Comparison of ENCODE assay signal across 8 mouse cellular contexts in the genomic region with DNA sequence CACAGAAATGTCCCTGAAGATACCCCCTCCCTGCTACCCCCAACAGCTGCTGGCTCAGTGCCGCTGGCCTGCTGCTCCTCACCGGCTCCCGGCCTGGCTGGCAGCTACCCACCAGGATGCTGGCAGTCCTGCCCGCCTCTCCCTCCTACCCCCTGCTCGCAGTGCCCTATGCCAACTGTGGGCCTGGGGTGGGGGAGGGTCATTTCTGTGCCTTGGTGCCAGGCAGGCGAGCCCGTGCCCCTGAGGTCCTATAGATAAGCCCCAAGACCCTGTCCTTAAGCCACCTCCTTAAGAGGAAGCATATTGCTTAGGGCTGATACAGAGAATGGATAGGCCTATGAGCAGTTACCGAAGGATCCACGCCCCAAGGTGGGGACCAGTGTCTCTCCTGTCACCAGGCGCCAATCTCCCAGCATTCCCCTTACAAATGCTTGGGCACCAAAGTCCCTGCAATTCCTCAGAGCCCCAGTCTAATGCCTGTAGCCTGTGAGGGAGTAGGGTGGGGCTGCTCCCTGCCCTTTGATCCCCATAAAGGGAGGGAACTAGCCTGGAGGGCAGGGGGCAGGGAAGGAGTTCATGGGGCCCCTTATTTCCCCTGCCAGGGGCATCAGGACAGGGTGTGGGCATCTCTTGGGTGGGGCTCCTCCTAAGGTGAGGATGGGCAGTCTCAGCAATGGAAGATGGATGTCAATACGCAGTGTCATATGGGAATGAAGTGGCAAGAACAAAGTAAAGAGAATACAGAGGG. TPM values are rescaled to one million over a fixed set of nuclear protein-coding genes. Genes with fewer than 3 reads are reported as not detected.
DNase-seq lines count a peak whose midpoint lies in the region; ATAC-seq lines count a peak whose summit lies in the region.

No protein-coding gene starts in this region.

- H3K9me3 ChIP-seq in midbrain, embryonic 10.5 days (replicated peaks), result no peaks in the 10 kb centered on the region
- H3K9me3 ChIP-seq in midbrain, embryonic 11.5 days (ENCODE audit: control insufficient read depth, low read length), result no peaks in the 10 kb centered on the region
- no peaks in the 10 kb centered on the region for H3K9me3 ChIP-seq in hindbrain, embryonic 15.5 days

- no peak overlapping the region for H3K9ac ChIP-seq in midbrain, embryonic 11.5 days (ENCODE audit: low read length)
- no peak overlapping the region for H3K9ac ChIP-seq in hindbrain, embryonic 15.5 days

- ATAC-seq in midbrain, embryonic 11.5 days (ENCODE audit: low FRiP score), result no peak
- peak; percentile 15; the same call in 1 of the 2 replicates for ATAC-seq in hindbrain, embryonic 15.5 days (ENCODE audit: low FRiP score, low read depth)

- H3K27me3 ChIP-seq in midbrain, embryonic 10.5 days (ENCODE audit: low read depth, poor library complexity, severe bottlenecking), result peaks cover 64% of the 10 kb centered on the region
- H3K27me3 ChIP-seq in midbrain, embryonic 11.5 days (ENCODE audit: control insufficient read depth, insufficient read depth, low read length), result peaks cover 11% of the 10 kb centered on the region
- 0 out of 2 replicates have a peak, but pooled peaks cover 10% of the 10 kb centered on the region for H3K27me3 ChIP-seq in hindbrain, embryonic 15.5 days

- 0 out of 2 replicates have a peak overlapping the region, but pooled peaks have one; percentile 19 for H3K27ac ChIP-seq in midbrain, embryonic 10.5 days (replicated peaks)
- no peak overlapping the region for H3K27ac ChIP-seq in midbrain, embryonic 11.5 days (ENCODE audit: low read depth, low read length)
- no peak overlapping the region for H3K27ac ChIP-seq in hindbrain, embryonic 15.5 days (replicated peaks)

- peaks cover 74% of the 10 kb centered on the region for H3K4me1 ChIP-seq in midbrain, embryonic 10.5 days
- peaks cover 33% of the 10 kb centered on the region for H3K4me1 ChIP-seq in midbrain, embryonic 11.5 days (ENCODE audit: control insufficient read depth, insufficient read depth, low read length)
- peaks cover 30% of the 10 kb centered on the region for H3K4me1 ChIP-seq in hindbrain, embryonic 15.5 days (replicated peaks)

- H3K4me2 ChIP-seq in midbrain, embryonic 11.5 days, result no peak overlapping the region
- H3K4me2 ChIP-seq in hindbrain, embryonic 15.5 days, result no peak overlapping the region

- 79% methylated on average over 11 of the region's 11 CpGs for WGBS in midbrain, embryonic 10.5 days
- 77% methylated on average over 11 of the region's 11 CpGs for WGBS in midbrain, embryonic 11.5 days
- 53% methylated on average over 11 of the region's 11 CpGs for WGBS in hindbrain, embryonic 15.5 days

- H3K4me3 ChIP-seq in midbrain, embryonic 10.5 days, result no peak overlapping the region
- no peak overlapping the region for H3K4me3 ChIP-seq in midbrain, embryonic 11.5 days (ENCODE audit: low read depth, low read length)
- no peak overlapping the region for H3K4me3 ChIP-seq in hindbrain, embryonic 15.5 days

- no peaks in the 10 kb centered on the region for H3K36me3 ChIP-seq in midbrain, embryonic 10.5 days
- no peaks in the 10 kb centered on the region for H3K36me3 ChIP-seq in midbrain, embryonic 11.5 days (ENCODE audit: control insufficient read depth, insufficient read depth, low read length)
- no peaks in the 10 kb centered on the region for H3K36me3 ChIP-seq in hindbrain, embryonic 15.5 days

- DNase-seq in adrenal gland, adult 2 months, result peak; percentile 68
- no peak for DNase-seq in adrenal gland, adult 8-10 months
- no peak for DNase-seq in midbrain, embryonic 10.5 days (ENCODE audit: low spot score)
- DNase-seq in midbrain, embryonic 11.5 days (ENCODE audit: low spot score, missing footprints), result no peak
- peak; percentile 57 to 67 for DNase-seq in cerebellum, postnatal 14 days
- peak; percentile 34 to 59 for DNase-seq in lung, postnatal 4 days
- no peak for DNase-seq in B cell, adult 2 months

RNA-seq across cellular contexts. Expression of a gene that starts 6.3 kb away (rescaled TPM):
- total RNA-seq in adrenal gland, adult 2 months (2021), result 100 to 1,000 TPM in 1 of 2 experiments, 10 to 100 TPM in 1; 84.0 to 102 TPM
- 117 and 121 TPM in 2 replicates for polyA plus RNA-seq in adrenal gland, adult 2 months (2012; rRNA removed)
- 10 to 100 TPM; 59.9 to 98.9 (median 77.9) TPM for total RNA-seq in adrenal gland, adult 8-10 months (2022)
- 0.39 and 0.83 TPM in 2 replicates for polyA plus RNA-seq in midbrain, embryonic 10.5 days (2016; fragmentation: Nextera tagmentation; extraction: Ambion mirVana)
- 0.27 and 0.32 TPM in 2 replicates for polyA plus RNA-seq in midbrain, embryonic 11.5 days (2014; fragmentation: Nextera tagmentation; extraction: Ambion mirVana)
- 0.82 and 0.83 TPM in 2 replicates for polyA plus RNA-seq in hindbrain, embryonic 15.5 days (2015; fragmentation: Nextera tagmentation; extraction: Ambion mirVana)

RNA-seq across cellular contexts. Expression of a gene that starts 14.3 kb away (rescaled TPM):
- total RNA-seq in adrenal gland, adult 2 months (2021), result 1 to 10 TPM; 1.7 to 1.8 TPM
- polyA plus RNA-seq in adrenal gland, adult 2 months (2012; rRNA removed), result 0.58 TPM in 1 of 2 replicates, not detected in the other
- total RNA-seq in adrenal gland, adult 8-10 months (2022), result 1 to 10 TPM in 2 of 4 experiments, under 1 TPM in 1, not detected in 1; 0.22 to 3.1 (median 1.3) TPM
- polyA plus RNA-seq in midbrain, embryonic 10.5 days (2016; fragmentation: Nextera tagmentation; extraction: Ambion mirVana), result 0.68 and 1.2 TPM in 2 replicates
- 0.52 TPM in 1 of 2 replicates, not detected in the other for polyA plus RNA-seq in midbrain, embryonic 11.5 days (2014; fragmentation: Nextera tagmentation; extraction: Ambion mirVana)
- 0.89 TPM in 1 of 2 replicates, not detected in the other for polyA plus RNA-seq in hindbrain, embryonic 15.5 days (2015; fragmentation: Nextera tagmentation; extraction: Ambion mirVana)

RNA-seq across cellular contexts. Expression of a gene that starts 23.3 kb away (rescaled TPM):
- under 1 TPM in 1 of 2 experiments, not detected in 1; 0.41 TPM for total RNA-seq in adrenal gland, adult 2 months (2021)
- 0.46 and 0.53 TPM in 2 replicates for polyA plus RNA-seq in adrenal gland, adult 2 months (2012; rRNA removed)
- total RNA-seq in adrenal gland, adult 8-10 months (2022), result 1 to 10 TPM in 2 of 4 experiments, under 1 TPM in 2; 0.20 to 2.2 (median 0.97) TPM
- polyA plus RNA-seq in midbrain, embryonic 10.5 days (2016; fragmentation: Nextera tagmentation; extraction: Ambion mirVana), result 0.11 and 0.20 TPM in 2 replicates
- 0.23 and 0.40 TPM in 2 replicates for polyA plus RNA-seq in midbrain, embryonic 11.5 days (2014; fragmentation: Nextera tagmentation; extraction: Ambion mirVana)
- 0.89 and 1.1 TPM in 2 replicates for polyA plus RNA-seq in hindbrain, embryonic 15.5 days (2015; fragmentation: Nextera tagmentation; extraction: Ambion mirVana)

RNA-seq across cellular contexts. Expression of a gene that starts 23.4 kb away (rescaled TPM):
- total RNA-seq in adrenal gland, adult 2 months (2021), result 10 to 100 TPM; 32.2 to 50.7 TPM
- polyA plus RNA-seq in adrenal gland, adult 2 months (2012; rRNA removed), result 33.2 and 45.2 TPM in 2 replicates
- total RNA-seq in adrenal gland, adult 8-10 months (2022), result 10 to 100 TPM; 25.7 to 39.9 (median 33.0) TPM
- polyA plus RNA-seq in midbrain, embryonic 10.5 days (2016; fragmentation: Nextera tagmentation; extraction: Ambion mirVana), result 27.9 and 34.2 TPM in 2 replicates
- 25.0 and 25.4 TPM in 2 replicates for polyA plus RNA-seq in midbrain, embryonic 11.5 days (2014; fragmentation: Nextera tagmentation; extraction: Ambion mirVana)
- polyA plus RNA-seq in hindbrain, embryonic 15.5 days (2015; fragmentation: Nextera tagmentation; extraction: Ambion mirVana), result 33.3 and 34.9 TPM in 2 replicates

RNA-seq across cellular contexts. Expression of a gene that starts 26.5 kb away (rescaled TPM):
- total RNA-seq in adrenal gland, adult 2 months (2021), result 1 to 10 TPM in 1 of 2 experiments, under 1 TPM in 1; 0.40 to 1.3 TPM
- polyA plus RNA-seq in adrenal gland, adult 2 months (2012; rRNA removed), result 0.61 and 1.2 TPM in 2 replicates
- under 1 TPM; 0.43 to 0.78 (median 0.46) TPM for total RNA-seq in adrenal gland, adult 8-10 months (2022)
- polyA plus RNA-seq in midbrain, embryonic 10.5 days (2016; fragmentation: Nextera tagmentation; extraction: Ambion mirVana), result 0.11 and 0.12 TPM in 2 replicates
- polyA plus RNA-seq in midbrain, embryonic 11.5 days (2014; fragmentation: Nextera tagmentation; extraction: Ambion mirVana), result 0.33 TPM in 1 of 2 replicates, not detected in the other
- polyA plus RNA-seq in hindbrain, embryonic 15.5 days (2015; fragmentation: Nextera tagmentation; extraction: Ambion mirVana), result 0.09 and 0.34 TPM in 2 replicates

Comparison
In these comparisons a context has a peak if more than half of its experiments do, and no peak if none do; other contexts are left out.
1. DNase-seq: peak in adrenal gland, adult 2 months (single experiment), cerebellum, postnatal 14 days (2 of 2) and lung, postnatal 4 days (2 of 2); none in adrenal gland, adult 8-10 months (single experiment), midbrain, embryonic 10.5 days (single experiment), midbrain, embryonic 11.5 days (single experiment) and B cell, adult 2 months (0 of 2).
2. RNA of a gene that starts 6.3 kb away (polyA plus RNA-seq): 117 to 121 TPM in adrenal gland, adult 2 months; 0.82 to 0.83 TPM in hindbrain, embryonic 15.5 days, 0.39 to 0.83 TPM in midbrain, embryonic 10.5 days and 0.27 to 0.32 TPM in midbrain, embryonic 11.5 days; every median in the first group is over 10 times any median in the second.